Comparison of ENCODE assay signal across 24 mouse cellular contexts in genomic region chr14:122057941-122058346, GRCm38 (mm10). TPM values are rescaled to one million over a fixed set of nuclear protein-coding genes. Genes with fewer than 3 reads are reported as not detected.
DNase-seq lines count a peak whose midpoint lies in the region; ATAC-seq lines count a peak whose summit lies in the region.
"Had no signal": no experiment of that assay in that cellular context is flagged by ENCODE, and none has a peak within 500 bp of the region (broad histone marks: within the 10 kb centered on the region; RNA-seq: fewer than 3 reads in every experiment).

No protein-coding gene starts in this region.

- H3K27me3 ChIP-seq in heart, embryonic 12.5 days (replicated peaks): peaks cover 31% of the 10 kb centered on the region
- H3K27me3 ChIP-seq: hindbrain, embryonic 15.5 days had no signal

- DNase-seq in heart, adult 11 months: peak; percentile 86
- DNase-seq in CD4-positive, CD25-positive, alpha-beta regulatory T cell, adult 2 months (ENCODE audit: low read depth, low spot score): peak; percentile 72
- no peak for DNase-seq in retina, postnatal 1 day
- no peak for DNase-seq in layer of hippocampus, postnatal 10 days (ENCODE audit: low spot score in 2 of 2)
- DNase-seq in cerebellum, adult 11-12 months: no peak
- DNase-seq: adrenal gland, postnatal 10 days; cerebellum, adult 8-10 months; gastrocnemius, postnatal 25 days; kidney, adult 2 months; layer of hippocampus, postnatal 36 days; left cerebral cortex, postnatal 4 days; right cerebral cortex, postnatal 14 days; thymus, postnatal 4 days had no signal

- peaks cover 4% of the 10 kb centered on the region; the same call in 1 of the 2 replicates for H3K4me1 ChIP-seq in heart, embryonic 12.5 days (replicated peaks)
- H3K4me1 ChIP-seq: hindbrain, embryonic 15.5 days had no signal

- WGBS in heart, embryonic 12.5 days: 29% methylated on average over 2 of the region's 2 CpGs

- no peaks in the 10 kb centered on the region for H3K9me3 ChIP-seq in heart, embryonic 12.5 days (replicated peaks)
- H3K9me3 ChIP-seq: hindbrain, embryonic 15.5 days had no signal

- H3K4me2 ChIP-seq in heart, embryonic 12.5 days: no peak overlapping the region
- H3K4me2 ChIP-seq: heart, embryonic 11.5 days; hindbrain, embryonic 15.5 days had no signal

- H3K9ac ChIP-seq in heart, embryonic 12.5 days: no peak overlapping the region
- H3K9ac ChIP-seq: hindbrain, embryonic 15.5 days; liver, embryonic 14.5 days had no signal

- H3K36me3 ChIP-seq in heart, embryonic 12.5 days: no peaks in the 10 kb centered on the region
- H3K36me3 ChIP-seq: hindbrain, embryonic 15.5 days had no signal

- H3K27ac ChIP-seq in heart, embryonic 12.5 days (ENCODE audit: poor library complexity, severe bottlenecking): no peak overlapping the region
- H3K27ac ChIP-seq: hindbrain, embryonic 15.5 days; liver, embryonic 14.5 days had no signal

- no peak overlapping the region for H3K4me3 ChIP-seq in heart, embryonic 12.5 days
- H3K4me3 ChIP-seq: hindbrain, embryonic 15.5 days had no signal

- ATAC-seq in heart, embryonic 12.5 days (ENCODE audit: insufficient number of reproducible peaks, low FRiP score): no peak
- 0 out of 2 replicates have a peak, but pooled peaks have one; percentile 18 for ATAC-seq in common myeloid progenitor, adult 5-6 weeks (replicated peaks; ENCODE audit: low read depth, poor library complexity, severe bottlenecking)
- ATAC-seq in megakaryocyte-erythroid progenitor cell, adult 5-6 weeks (replicated peaks; ENCODE audit: low FRiP score, low TSS enrichment, poor library complexity, severe bottlenecking): 0 out of 2 replicates have a peak, but pooled peaks have one; percentile 13
- ATAC-seq: lung, postnatal 0 days had no signal

RNA-seq across cellular contexts. Expression of gene Timm8a2, which starts 23.5 kb away (rescaled TPM):
- polyA plus RNA-seq in heart, embryonic 12.5 days (2016; fragmentation: Nextera tagmentation; extraction: Ambion mirVana): not detected in 2 replicates
- not detected in 2 replicates for total RNA-seq in common myeloid progenitor, adult 5-6 weeks (2017)
- not detected in 2 replicates for total RNA-seq in megakaryocyte-erythroid progenitor cell, adult 5-6 weeks (2014; fragmentation: Nextera tagmentation)
- not detected in 2 replicates for total RNA-seq in megakaryocyte-erythroid progenitor cell, adult 5-6 weeks (2017)
- total RNA-seq in layer of hippocampus, postnatal 10 days (2021): not detected
- total RNA-seq: gastrocnemius, postnatal 25 days; heart, postnatal 25 days had no signal
- polyA plus RNA-seq: forebrain, embryonic 11.5 days; heart, embryonic 11.5 days; hindbrain, embryonic 15.5 days; kidney, adult 2 months; liver, embryonic 14.5 days; lung, postnatal 0 days; midbrain, postnatal 0 days; neural tube, embryonic 11.5 days had no signal

RNA-seq across cellular contexts. Expression of gene Tm9sf2, which starts 48.9 kb away (rescaled TPM):
- 144 and 147 TPM in 2 replicates for polyA plus RNA-seq in heart, embryonic 12.5 days (2016; fragmentation: Nextera tagmentation; extraction: Ambion mirVana)
- 83.4 and 99.2 TPM in 2 replicates for total RNA-seq in common myeloid progenitor, adult 5-6 weeks (2017)
- 41.4 and 48.2 TPM in 2 replicates for total RNA-seq in megakaryocyte-erythroid progenitor cell, adult 5-6 weeks (2014; fragmentation: Nextera tagmentation)
- 81.3 and 82.5 TPM in 2 replicates for total RNA-seq in megakaryocyte-erythroid progenitor cell, adult 5-6 weeks (2017)
- 10 to 100 TPM; 78.5 to 89.9 TPM for total RNA-seq in layer of hippocampus, postnatal 10 days (2021)

Comparison
In these comparisons a context has a peak if more than half of its experiments do, and no peak if none do; other contexts are left out.
1. DNase-seq: peak in heart, adult 11 months (single experiment) and CD4-positive, CD25-positive, alpha-beta regulatory T cell, adult 2 months (single experiment); none in retina, postnatal 1 day (single experiment), layer of hippocampus, postnatal 10 days (0 of 2) and cerebellum, adult 11-12 months (single experiment).